Mouse (Mus musculus) CH12.LX (cell line): ENCODE measurements around the gene Bcas3. TPM values are rescaled to one million over a fixed set of nuclear protein-coding genes. Genes with fewer than 3 reads are reported as not detected.

ENCODE experiments used
- DNase-seq: peaks from one replicate; pipeline ENCODE4 v3.0.0-alpha.2; 2013; ENCODE audit errors: extremely low read depth
- H3K27ac ChIP-seq: 2 replicates; pipeline ENCODE4 v1.5.1; 2012; ENCODE audit warnings: low read depth, mild to moderate bottlenecking, control low read depth, moderate library complexity; ENCODE audit not compliant: insufficient read depth
- H3K27me3 ChIP-seq: replicated peaks from 2 replicates; pipeline ENCODE3; 2012; ENCODE audit warnings: inconsistent platforms
- H3K36me3 ChIP-seq, 2 experiments: replicated peaks in 1 of 2; 2 replicates each; pipeline versions ENCODE3 to v1.6.1; 2012; ENCODE audit warnings: inconsistent platforms in 1 of 2, low read length in 1 of 2, mild to moderate bottlenecking in 1 of 2, mixed read lengths in 1 of 2, moderate library complexity in 1 of 2; ENCODE audit not compliant: control insufficient read depth in 1 of 2, insufficient read depth in 1 of 2
- H3K4me1 ChIP-seq, 2 experiments: 2 replicates each; pipeline ENCODE4 v1.6.1; 2012; ENCODE audit warnings: inconsistent platforms in 1 of 2, moderate library complexity in 1 of 2; ENCODE audit not compliant: insufficient read depth in 2 of 2, control insufficient read depth in 1 of 2
- H3K4me2 ChIP-seq: 2 replicates; pipeline ENCODE4 v1.6.1; 2012; ENCODE audit warnings: low read depth, mild to moderate bottlenecking, control low read depth; ENCODE audit not compliant: poor library complexity, insufficient read depth, severe bottlenecking
- H3K4me3 ChIP-seq, 3 experiments: fragments of 150-350 bp in 1 of 3; sonication (generic) in 1 of 3; replicated peaks in 1 of 3; 2 replicates each; pipeline versions ENCODE3 to v1.5.1; 2011 to 2012; ENCODE audit warnings: low read depth in 2 of 3, low read length in 2 of 3, mild to moderate bottlenecking in 2 of 3, moderate library complexity in 2 of 3, control low read depth in 1 of 3, improper control_type of control experiment in 1 of 3, inconsistent platforms in 1 of 3, mixed read lengths in 1 of 3; ENCODE audit not compliant: poor library complexity in 1 of 3
- H3K79me2 ChIP-seq: replicated peaks from 2 replicates; pipeline ENCODE4 v1.6.1; 2012; ENCODE audit warnings: mild to moderate bottlenecking, moderate library complexity; ENCODE audit not compliant: control insufficient read depth, poor library complexity, insufficient read depth, severe bottlenecking; ENCODE audit errors: extremely low read depth
- H3K9ac ChIP-seq: 2 replicates; pipeline ENCODE4 v1.6.1; 2012; ENCODE audit warnings: low read depth, mild to moderate bottlenecking, control low read depth, moderate library complexity; ENCODE audit not compliant: insufficient read depth
- H3K9me3 ChIP-seq: replicated peaks from 2 replicates; pipeline ENCODE3; 2012; ENCODE audit warnings: low read length, inconsistent platforms, mixed read lengths
- BHLHE40 ChIP-seq: IDR thresholded peaks from 2 replicates; pipeline ENCODE4 v1.6.1; 2011; ENCODE audit warnings: mild to moderate bottlenecking, low read depth, low read length, improper control_type of control experiment
- CHD1 ChIP-seq: IDR thresholded peaks from 2 replicates; pipeline ENCODE4 v1.6.1; 2012; ENCODE audit warnings: low read depth, low read length, improper control_type of control experiment, inconsistent platforms
- CHD2 ChIP-seq: IDR thresholded peaks from 2 replicates; pipeline ENCODE4 v1.6.1; 2011; ENCODE audit warnings: low read length, improper control_type of control experiment
- E2F4 ChIP-seq: IDR thresholded peaks from 2 replicates; pipeline ENCODE4 v1.6.1; 2011; ENCODE audit warnings: low read depth, low read length, improper control_type of control experiment; ENCODE audit not compliant: insufficient replicate concordance
- HCFC1 ChIP-seq: IDR thresholded peaks from 2 replicates; pipeline ENCODE4 v1.6.1; 2012; ENCODE audit warnings: low read depth, mild to moderate bottlenecking, inconsistent platforms, low read length, improper control_type of control experiment
- MAX ChIP-seq: IDR thresholded peaks from 2 replicates; pipeline ENCODE4 v1.6.1; 2011; ENCODE audit warnings: low read length, improper control_type of control experiment
- MEF2A ChIP-seq: IDR thresholded peaks from 2 replicates; pipeline ENCODE4 v1.6.1; 2014; ENCODE audit warnings: low read depth, mild to moderate bottlenecking, inconsistent platforms, low read length, improper control_type of control experiment, borderline replicate concordance
- MXI1 ChIP-seq: IDR thresholded peaks from 2 replicates; pipeline ENCODE4 v1.6.1; 2011; ENCODE audit warnings: mild to moderate bottlenecking, low read depth, low read length, improper control_type of control experiment
- MYC ChIP-seq: IDR thresholded peaks from 2 replicates; pipeline ENCODE4 v1.6.1; 2011; ENCODE audit warnings: low read depth, mild to moderate bottlenecking, improper control_type of control experiment, low read length
- POLR2AphosphoS2 ChIP-seq: IDR thresholded peaks from 2 replicates; pipeline ENCODE4 v1.6.1; 2011; ENCODE audit warnings: low read depth, low read length, improper control_type of control experiment
- SIN3A ChIP-seq: IDR thresholded peaks from 2 replicates; pipeline ENCODE4 v1.6.1; 2012; ENCODE audit warnings: low read length, improper control_type of control experiment, inconsistent platforms
- USF2 ChIP-seq: conservative IDR thresholded peaks from 2 replicates; pipeline ENCODE4 v1.6.1; 2011; ENCODE audit warnings: low read depth, low read length, improper control_type of control experiment
- ZC3H11A ChIP-seq: IDR thresholded peaks from 2 replicates; pipeline ENCODE4 v1.6.1; 2012; ENCODE audit warnings: low read depth, mild to moderate bottlenecking, inconsistent platforms, low read length, improper control_type of control experiment
- ZNF384 ChIP-seq: IDR thresholded peaks from 2 replicates; pipeline ENCODE4 v1.6.1; 2012; ENCODE audit warnings: low read depth, low read length, improper control_type of control experiment, inconsistent platforms
- dilution Hi-C: fragments of 300-500 bp; cut with MboI; formaldehyde crosslinking; loops from 2 replicates; pipeline ENCODE4 v1.14.3; 2020; ENCODE audit warnings: low sequenced_read_pairs; ENCODE audit not compliant: extremely low pct_unique_long_range_greater_than_20kb, extremely low pct_ligation_motif_present
- in situ Hi-C: fragments of 300-500 bp; cut with MboI; formaldehyde crosslinking; loops from 3 replicates; pipeline ENCODE4 v1.14.3; 2019; ENCODE audit warnings: low sequenced_read_pairs, low pct_ligation_motif_present, low pct_unique_long_range_greater_than_20kb, mixed read lengths
- polyA plus RNA-seq: library from polyadenylated mRNA; unstranded; fragments of >175 nt; gene quantifications from 2 replicates; pipeline ENCODE4 v1.2.1, GENCODE M21; 2012; ENCODE audit warnings: low read depth; ENCODE audit not compliant: insufficient read length
- total RNA-seq, 2 experiments: library from RNA; depleted of rRNA; stranded (reverse); fragments of 300-350 nt in 1 of 2; fragments of >200 nt in 1 of 2; gene quantifications; 2 replicates each; pipeline ENCODE4 v1.2.3; 2012 to 2014

Gene Bcas3
- total and polyA plus RNA-seq, 3 experiments = 8.2 to 21.3 (median 9.7) TPM

- Histone ChIP-seq H3K9ac (no peak overlapping the region), H3K36me3 (no peaks in the 10 kb centered on the region), H3K27ac (no peak overlapping the region), H3K79me2 (no peaks in the 10 kb centered on the region), H3K27me3 (no peaks in the 10 kb centered on the region), H3K4me2 (no peak overlapping the region), H3K4me1 (peaks cover 4 to 25% of the 10 kb centered on the region in 2 experiments; a peak in 3 of 4 replicates), H3K9me3 (no peaks in the 10 kb centered on the region), H3K4me3 (no peak overlapping the region)
- in situ Hi-C loops = no loop called here
- dilution Hi-C loops = no loop called here
- TF ChIP-seq SIN3A = no peak
- TF ChIP-seq MYC = no peak
- TF ChIP-seq E2F4 = no peak
- no peak for TF ChIP-seq HCFC1
- TF ChIP-seq USF2 = no peak
- no peak for TF ChIP-seq CHD1
- TF ChIP-seq CHD2 = no peak
- no peak for TF ChIP-seq POLR2AphosphoS2
- no peak for DNase-seq
Observed at GRCm38 (mm10) chr11:85758891-85759290, 405.9 kb downstream of the Bcas3 start.

- in situ Hi-C loops (no loop called here), dilution Hi-C loops (no loop called here)
- Histone ChIP-seq H3K27me3 (no peaks in the 10 kb centered on the region), H3K79me2 (no peaks in the 10 kb centered on the region), H3K9ac (no peak overlapping the region), H3K36me3 (no peaks in the 10 kb centered on the region), H3K4me2 (no peak overlapping the region), H3K4me1 (peaks cover 4 to 25% of the 10 kb centered on the region in 2 experiments; a peak in 3 of 4 replicates), H3K9me3 (no peaks in the 10 kb centered on the region), H3K4me3 (no peak overlapping the region), H3K27ac (no peak overlapping the region)
- DNase-seq = no peak
- no peak for TF ChIP-seq POLR2AphosphoS2
- no peak for TF ChIP-seq BHLHE40
- TF ChIP-seq ZC3H11A = no peak
- no peak for TF ChIP-seq ZNF384
Observed at GRCm38 (mm10) chr11:85759634-85760439, 406.9 kb downstream of the Bcas3 start.

GRCm38 (mm10) chr11:85760486-85761141, 407.6 kb downstream of the Bcas3 start:
- in situ Hi-C loops = no loop called here
- Histone ChIP-seq H3K4me1 (peaks cover 4 to 25% of the 10 kb centered on the region in 2 experiments; a peak in 3 of 4 replicates), H3K4me2 (no peak overlapping the region), H3K27me3 (no peaks in the 10 kb centered on the region), H3K9ac (no peak overlapping the region), H3K4me3 (no peak overlapping the region), H3K36me3 (no peaks in the 10 kb centered on the region), H3K9me3 (no peaks in the 10 kb centered on the region), H3K79me2 (no peaks in the 10 kb centered on the region), H3K27ac (no peak overlapping the region)
- dilution Hi-C loops = no loop called here
- TF ChIP-seq MAX = 0 out of 2 replicates have a peak, but pooled peaks have one; percentile 41
- TF ChIP-seq BHLHE40 = peak; percentile 49
- TF ChIP-seq MEF2A = no peak
- TF ChIP-seq MXI1 = no peak
- peak; percentile 38 for DNase-seq
